Mouse (Mus musculus) erythroblast, embryonic 14.5 days (primary cell): ENCODE results near the gene Slc38a9.

Source experiments
- GATA1 ChIP-seq: IDR thresholded peaks from 2 replicates; pipeline ENCODE4 v1.6.1; 2012; ENCODE audit warnings: low read length, inconsistent platforms, mixed read lengths
- TAL1 ChIP-seq: IDR thresholded peaks from 3 replicates; pipeline ENCODE4 v1.6.1; 2012; ENCODE audit warnings: low read length, inconsistent platforms, mixed read lengths

DNA sequence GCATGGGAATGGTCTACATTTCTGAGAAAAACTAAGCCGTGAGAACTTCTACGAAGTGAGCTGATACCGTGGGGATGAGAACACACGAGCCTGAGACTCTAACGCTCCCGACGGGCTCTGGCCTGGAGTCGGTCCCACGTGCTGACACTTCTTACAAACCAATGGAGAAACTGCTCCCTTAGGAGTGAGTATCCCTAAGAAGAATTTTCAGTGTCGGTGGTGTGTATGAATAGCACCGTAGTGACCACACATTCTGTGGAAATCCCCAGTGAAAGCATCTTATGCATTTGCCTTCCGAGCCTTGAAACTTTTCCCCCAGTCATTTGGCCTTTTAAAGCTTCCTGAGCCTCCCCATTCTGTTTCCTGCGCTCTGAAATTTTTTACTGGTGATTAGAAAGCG lies 112.3 kb downstream of the Slc38a9 start:
- TF ChIP-seq TAL1 = no peak
- no peak for TF ChIP-seq GATA1
